Mouse (Mus musculus): ENCODE data around the gene Capza2. TPM values are rescaled to one million over a fixed set of nuclear protein-coding genes. Genes with fewer than 3 reads are reported as not detected.

Gene Capza2
- polyA plus RNA-seq (2015; fragmentation: Nextera tagmentation; extraction: Ambion mirVana): 198 and 210 TPM in 2 replicates

- Histone ChIP-seq H3K9ac (peak within 1 kb of the TSS; percentile 99), H3K4me3 (peak within 1 kb of the TSS; percentile 89), H3K9me3 (no peaks in the 10 kb centered on the region), H3K27me3 (replicated peaks) (no peaks in the 10 kb centered on the region), H3K4me1 (peaks cover 23% of the 10 kb centered on the region), H3K4me2 (peak within 1 kb of the TSS; percentile 85), H3K27ac (replicated peaks) (peak within 1 kb of the TSS; percentile 98), H3K36me3 (peaks cover 2% of the 10 kb centered on the region; the same call in 1 of the 2 replicates)
- 42% methylated on average over 7 of the region's 7 CpGs for WGBS
- ATAC-seq (ENCODE audit: extremely low read depth, insufficient number of reproducible peaks, low FRiP score, low TSS enrichment): no peak
Observed at GRCm38 (mm10) chr6:17635615-17636284, at the start of gene Capza2. Gene Capza2 (plus strand): TSS chr6:17636234.

GRCm38 (mm10) chr6:17589049-17589952 is 46.7 kb upstream of the Capza2 start:
- Histone ChIP-seq H3K4me2 (no peak overlapping the region), H3K9ac (no peak overlapping the region)

GRCm38 (mm10) chr6:17589953-17590627 is 45.9 kb upstream of the Capza2 start:
- Histone ChIP-seq H3K9me3 (peaks cover 15% of the 10 kb centered on the region), H3K4me2 (no peak overlapping the region), H3K4me3 (no peak overlapping the region), H3K4me1 (0 out of 2 replicates have a peak, but pooled peaks cover 4% of the 10 kb centered on the region), H3K36me3 (no peaks in the 10 kb centered on the region), H3K27ac (replicated peaks) (no peak overlapping the region), H3K9ac (no peak overlapping the region), H3K27me3 (replicated peaks) (no peaks in the 10 kb centered on the region)
- ATAC-seq (ENCODE audit: extremely low read depth, insufficient number of reproducible peaks, low FRiP score, low TSS enrichment): no peak
- WGBS: 42% methylated on average over 8 of the region's 8 CpGs

More at GRCm38 (mm10) chr6:17589049-17589952, 46.7 kb upstream of the Capza2 start:
- WGBS: 33% methylated on average over 16 of the region's 16 CpGs
- H3K36me3 ChIP-seq: no peaks in the 10 kb centered on the region
- 0 out of 2 replicates have a peak, but pooled peaks cover 4% of the 10 kb centered on the region for H3K4me1 ChIP-seq
- ATAC-seq (ENCODE audit: extremely low read depth, insufficient number of reproducible peaks, low FRiP score, low TSS enrichment): no peak
- no peaks in the 10 kb centered on the region for H3K27me3 ChIP-seq (replicated peaks)
- H3K27ac ChIP-seq (replicated peaks): no peak overlapping the region
- H3K9me3 ChIP-seq: peaks cover 15% of the 10 kb centered on the region
- no peak overlapping the region for H3K4me3 ChIP-seq

- no peaks in the 10 kb centered on the region for H3K36me3 ChIP-seq
- H3K4me3 ChIP-seq: no peak overlapping the region
- no peak overlapping the region for H3K27ac ChIP-seq (replicated peaks)
- H3K9me3 ChIP-seq: peaks cover 15% of the 10 kb centered on the region
- H3K9ac ChIP-seq: no peak overlapping the region
- ATAC-seq (ENCODE audit: extremely low read depth, insufficient number of reproducible peaks, low FRiP score, low TSS enrichment): no peak
- no peak overlapping the region for H3K4me2 ChIP-seq
- H3K27me3 ChIP-seq (replicated peaks): no peaks in the 10 kb centered on the region
- no peaks in the 10 kb centered on the region for H3K4me1 ChIP-seq
- 76% methylated on average over 2 of the region's 2 CpGs for WGBS
Observed at GRCm38 (mm10) chr6:17593971-17594370, 42.1 kb upstream of the Capza2 start.

- peaks cover 15% of the 10 kb centered on the region for H3K9me3 ChIP-seq
- no peak overlapping the region for H3K4me3 ChIP-seq
- no peaks in the 10 kb centered on the region for H3K27me3 ChIP-seq (replicated peaks)
- WGBS: 71% methylated on average over 11 of the region's 11 CpGs
- no peak for ATAC-seq (ENCODE audit: extremely low read depth, insufficient number of reproducible peaks, low FRiP score, low TSS enrichment)
- H3K9ac ChIP-seq: no peak overlapping the region
- H3K36me3 ChIP-seq: no peaks in the 10 kb centered on the region
- H3K4me2 ChIP-seq: no peak overlapping the region
- no peaks in the 10 kb centered on the region for H3K4me1 ChIP-seq
- H3K27ac ChIP-seq (replicated peaks): no peak overlapping the region
Observed at GRCm38 (mm10) chr6:17595712-17596462, 40.1 kb upstream of the Capza2 start.

- Histone ChIP-seq H3K36me3 (no peaks in the 10 kb centered on the region), H3K4me3 (no peak overlapping the region), H3K9me3 (no peaks in the 10 kb centered on the region), H3K27me3 (replicated peaks) (no peaks in the 10 kb centered on the region), H3K4me1 (no peaks in the 10 kb centered on the region), H3K9ac (no peak overlapping the region), H3K27ac (replicated peaks) (no peak overlapping the region), H3K4me2 (no peak overlapping the region)
- WGBS: 82% methylated on average over 5 of the region's 5 CpGs
- no peak for ATAC-seq (ENCODE audit: extremely low read depth, insufficient number of reproducible peaks, low FRiP score, low TSS enrichment)
Observed at GRCm38 (mm10) chr6:17599373-17599772, 36.7 kb upstream of the Capza2 start.

- 24% methylated on average over 2 of the region's 2 CpGs for WGBS
- H3K4me3 ChIP-seq: no peak overlapping the region
Observed at GRCm38 (mm10) chr6:17601526-17601925, 34.5 kb upstream of the Capza2 start.

GRCm38 (mm10) chr6:17606915-17607314 is 29.1 kb upstream of the Capza2 start:
- no peaks in the 10 kb centered on the region for H3K4me1 ChIP-seq
- 62% methylated on average over 1 of the region's 1 CpGs for WGBS
- H3K4me2 ChIP-seq: no peak overlapping the region
- ATAC-seq (ENCODE audit: extremely low read depth, insufficient number of reproducible peaks, low FRiP score, low TSS enrichment): no peak
- no peak overlapping the region for H3K27ac ChIP-seq (replicated peaks)
- H3K36me3 ChIP-seq: no peaks in the 10 kb centered on the region
- H3K9me3 ChIP-seq: no peaks in the 10 kb centered on the region
- no peak overlapping the region for H3K9ac ChIP-seq
- H3K4me3 ChIP-seq: no peak overlapping the region
- H3K27me3 ChIP-seq (replicated peaks): no peaks in the 10 kb centered on the region

More at GRCm38 (mm10) chr6:17601526-17601925, 34.5 kb upstream of the Capza2 start:
- no peak overlapping the region for H3K9ac ChIP-seq
- no peaks in the 10 kb centered on the region for H3K4me1 ChIP-seq
- H3K27me3 ChIP-seq (replicated peaks): no peaks in the 10 kb centered on the region
- no peaks in the 10 kb centered on the region for H3K9me3 ChIP-seq
- no peak for ATAC-seq (ENCODE audit: extremely low read depth, insufficient number of reproducible peaks, low FRiP score, low TSS enrichment)
- no peak overlapping the region for H3K27ac ChIP-seq (replicated peaks)
- H3K36me3 ChIP-seq: no peaks in the 10 kb centered on the region
- H3K4me2 ChIP-seq: no peak overlapping the region

- H3K27me3 ChIP-seq (replicated peaks): no peaks in the 10 kb centered on the region
Observed at GRCm38 (mm10) chr6:17611352-17612010, 24.6 kb upstream of the Capza2 start.

GRCm38 (mm10) chr6:17612652-17613051 is 23.4 kb upstream of the Capza2 start:
- no peak overlapping the region for H3K4me3 ChIP-seq
- H3K4me2 ChIP-seq: no peak overlapping the region
- no peaks in the 10 kb centered on the region for H3K27me3 ChIP-seq (replicated peaks)
- H3K27ac ChIP-seq (replicated peaks): no peak overlapping the region
- ATAC-seq (ENCODE audit: extremely low read depth, insufficient number of reproducible peaks, low FRiP score, low TSS enrichment): no peak
- H3K9ac ChIP-seq: no peak overlapping the region
- no peaks in the 10 kb centered on the region for H3K4me1 ChIP-seq
- no peaks in the 10 kb centered on the region for H3K9me3 ChIP-seq
- H3K36me3 ChIP-seq: no peaks in the 10 kb centered on the region
- 81% methylated on average over 4 of the region's 4 CpGs for WGBS

More at GRCm38 (mm10) chr6:17611352-17612010, 24.6 kb upstream of the Capza2 start:
- Histone ChIP-seq H3K9me3 (no peaks in the 10 kb centered on the region), H3K9ac (no peak overlapping the region), H3K4me2 (no peak overlapping the region), H3K36me3 (no peaks in the 10 kb centered on the region), H3K4me1 (no peaks in the 10 kb centered on the region), H3K27ac (replicated peaks) (no peak overlapping the region), H3K4me3 (no peak overlapping the region)
- no peak for ATAC-seq (ENCODE audit: extremely low read depth, insufficient number of reproducible peaks, low FRiP score, low TSS enrichment)
- 81% methylated on average over 11 of the region's 11 CpGs for WGBS
